Mouse (Mus musculus) lung, embryonic 15.5 days (tissue): ENCODE measurements around the gene Zc3h12d. TPM values are rescaled to one million over a fixed set of nuclear protein-coding genes. Genes with fewer than 3 reads are reported as not detected.

Experiments used
- ATAC-seq: fragments of 200-750 bp; cut with Nextera tagmentation; 2 replicates; pipeline ENCODE4 v1.8.0; 2017; ENCODE audit warnings: moderate number of reproducible peaks, borderline replicate concordance; ENCODE audit not compliant: low FRiP score, low TSS enrichment; ENCODE audit errors: extremely low read depth
- H3K27ac ChIP-seq: fragments of 300-500 bp; sonication (generic); 2 replicates; pipeline ENCODE4 v1.5.1; 2015; ENCODE audit warnings: moderate library complexity, mild to moderate bottlenecking, inconsistent platforms
- H3K27me3 ChIP-seq: fragments of 300-500 bp; sonication (generic); 2 replicates; pipeline ENCODE4 v1.6.1; 2015; ENCODE audit warnings: inconsistent platforms
- H3K36me3 ChIP-seq: fragments of 300-500 bp; sonication (generic); 2 replicates; pipeline ENCODE4 v1.6.1; 2015; ENCODE audit warnings: inconsistent platforms
- H3K4me1 ChIP-seq: fragments of 300-500 bp; sonication (generic); 2 replicates; pipeline ENCODE4 v1.6.1; 2015; ENCODE audit warnings: inconsistent platforms
- H3K4me2 ChIP-seq: fragments of 300-500 bp; sonication (generic); 2 replicates; pipeline ENCODE4 v1.6.1; 2015; ENCODE audit warnings: inconsistent platforms, mild to moderate bottlenecking, moderate library complexity
- H3K4me3 ChIP-seq: fragments of 300-500 bp; sonication (generic); 2 replicates; pipeline ENCODE4 v1.5.1; 2015; ENCODE audit warnings: mild to moderate bottlenecking, inconsistent platforms
- H3K9ac ChIP-seq: fragments of 300-500 bp; sonication (generic); 2 replicates; pipeline ENCODE4 v1.6.1; 2015; ENCODE audit warnings: inconsistent platforms
- H3K9me3 ChIP-seq: fragments of 300-500 bp; sonication (generic); 2 replicates; pipeline ENCODE4 v1.6.1; 2016; ENCODE audit warnings: inconsistent platforms
- WGBS: fragments of 180-500 bp; shearing (Covaris S2); methylation state at CpG from one replicate; pipeline ENCODE4 v1.1.7; 2015; 5-methylcytosine and 5-hydroxymethylcytosine counted together
- polyA plus RNA-seq: library from polyadenylated mRNA; unstranded; fragments of >200 nt; fragmentation: Nextera tagmentation; extraction: Ambion mirVana; gene quantifications from 2 replicates; pipeline ENCODE4 v1.2.1, GENCODE M21; 2015

The Zc3h12d gene
- polyA plus RNA-seq, 1 experiment from 2014 or later = 0.14 TPM

GRCm38 (mm10) chr10:7821981-7822380, 10.3 kb upstream of the Zc3h12d start:
- Histone ChIP-seq H3K4me1 (peaks cover 9% of the 10 kb centered on the region; the same call in 1 of the 2 replicates), H3K27me3 (no peaks in the 10 kb centered on the region), H3K4me2 (no peak overlapping the region), H3K4me3 (no peak overlapping the region), H3K9me3 (no peaks in the 10 kb centered on the region), H3K36me3 (peaks cover 52% of the 10 kb centered on the region), H3K27ac (no peak overlapping the region), H3K9ac (no peak overlapping the region)
- 93% methylated on average over 12 of the region's 12 CpGs for WGBS
- ATAC-seq = no peak

GRCm38 (mm10) chr10:7824663-7825280, 7.5 kb upstream of the Zc3h12d start:
- H3K9ac ChIP-seq = no peak overlapping the region
- no peak overlapping the region for H3K4me3 ChIP-seq
- peaks cover 40% of the 10 kb centered on the region for H3K36me3 ChIP-seq
- no peak overlapping the region for H3K4me2 ChIP-seq
- no peaks in the 10 kb centered on the region for H3K27me3 ChIP-seq
- H3K4me1 ChIP-seq = peaks cover 4% of the 10 kb centered on the region; the same call in 1 of the 2 replicates
- H3K27ac ChIP-seq = no peak overlapping the region
- no peaks in the 10 kb centered on the region for H3K9me3 ChIP-seq
- WGBS = 66% methylated on average over 9 of the region's 9 CpGs
- no peak for ATAC-seq

- Histone ChIP-seq H3K9me3 (no peaks in the 10 kb centered on the region), H3K4me1 (peaks cover under 1% of the 10 kb centered on the region; the same call in 1 of the 2 replicates), H3K4me3 (no peak overlapping the region), H3K27ac (no peak overlapping the region), H3K36me3 (peaks cover 36% of the 10 kb centered on the region), H3K4me2 (no peak overlapping the region), H3K9ac (no peak overlapping the region), H3K27me3 (no peaks in the 10 kb centered on the region)
- WGBS = 90% methylated on average over 4 of the region's 4 CpGs
- no peak for ATAC-seq
These were observed 7.0 kb upstream of the Zc3h12d start for GRCm38 (mm10) chr10:7825281-7825665.

GRCm38 (mm10) chr10:7826106-7826505, 6.2 kb upstream of the Zc3h12d start:
- Histone ChIP-seq H3K27ac (no peak overlapping the region), H3K36me3 (peaks cover 30% of the 10 kb centered on the region), H3K27me3 (no peaks in the 10 kb centered on the region), H3K9me3 (no peaks in the 10 kb centered on the region), H3K4me2 (no peak overlapping the region), H3K4me3 (no peak overlapping the region), H3K4me1 (no peaks in the 10 kb centered on the region), H3K9ac (no peak overlapping the region)
- no peak for ATAC-seq
- WGBS = 90% methylated on average over 9 of the region's 9 CpGs

GRCm38 (mm10) chr10:7833377-7834165, 1.3 kb downstream of the Zc3h12d start:
- Histone ChIP-seq H3K27ac (no peak overlapping the region), H3K4me3 (no peak overlapping the region), H3K36me3 (no peaks in the 10 kb centered on the region), H3K9ac (no peak overlapping the region), H3K4me1 (peaks cover 14% of the 10 kb centered on the region), H3K4me2 (no peak overlapping the region), H3K9me3 (no peaks in the 10 kb centered on the region), H3K27me3 (peaks cover 2% of the 10 kb centered on the region; the same call in 1 of the 2 replicates)
- no peak for ATAC-seq
- 72% methylated on average over 9 of the region's 9 CpGs for WGBS

GRCm38 (mm10) chr10:7834671-7835225, 2.5 kb downstream of the Zc3h12d start:
- no peak overlapping the region for H3K27ac ChIP-seq
- H3K9ac ChIP-seq = no peak overlapping the region
- H3K9me3 ChIP-seq = no peaks in the 10 kb centered on the region
- ATAC-seq = no peak
- WGBS = 39% methylated on average over 10 of the region's 10 CpGs
- no peak overlapping the region for H3K4me2 ChIP-seq
- H3K27me3 ChIP-seq = peaks cover 2% of the 10 kb centered on the region; the same call in 1 of the 2 replicates
- peaks cover 14% of the 10 kb centered on the region for H3K4me1 ChIP-seq
- no peaks in the 10 kb centered on the region for H3K36me3 ChIP-seq
- H3K4me3 ChIP-seq = no peak overlapping the region

GRCm38 (mm10) chr10:7836902-7837301, 4.6 kb downstream of the Zc3h12d start:
- Histone ChIP-seq H3K9me3 (no peaks in the 10 kb centered on the region), H3K4me3 (no peak overlapping the region), H3K4me1 (peaks cover 22% of the 10 kb centered on the region), H3K36me3 (no peaks in the 10 kb centered on the region), H3K9ac (no peak overlapping the region), H3K27ac (no peak overlapping the region), H3K4me2 (no peak overlapping the region), H3K27me3 (peaks cover 2% of the 10 kb centered on the region; the same call in 1 of the 2 replicates)
- 63% methylated on average over 2 of the region's 2 CpGs for WGBS
- ATAC-seq = no peak

- Histone ChIP-seq H3K4me2 (no peak overlapping the region), H3K27me3 (peaks cover 2% of the 10 kb centered on the region; the same call in 1 of the 2 replicates), H3K4me1 (peaks cover 22% of the 10 kb centered on the region), H3K9ac (no peak overlapping the region), H3K27ac (no peak overlapping the region), H3K36me3 (no peaks in the 10 kb centered on the region), H3K4me3 (no peak overlapping the region), H3K9me3 (no peaks in the 10 kb centered on the region)
- no peak for ATAC-seq
- 87% methylated on average over 8 of the region's 8 CpGs for WGBS
These were observed 5.2 kb downstream of the Zc3h12d start for GRCm38 (mm10) chr10:7837446-7837845.

- peaks cover 2% of the 10 kb centered on the region; the same call in 1 of the 2 replicates for H3K27me3 ChIP-seq
- ATAC-seq = no peak
- H3K9ac ChIP-seq = no peak overlapping the region
- H3K4me3 ChIP-seq = no peak overlapping the region
- H3K4me2 ChIP-seq = no peak overlapping the region
- H3K36me3 ChIP-seq = no peaks in the 10 kb centered on the region
- H3K27ac ChIP-seq = no peak overlapping the region
- 83% methylated on average over 8 of the region's 8 CpGs for WGBS
- peaks cover 19% of the 10 kb centered on the region for H3K4me1 ChIP-seq
- no peaks in the 10 kb centered on the region for H3K9me3 ChIP-seq
These were observed 5.8 kb downstream of the Zc3h12d start for GRCm38 (mm10) chr10:7838036-7838435.

- Histone ChIP-seq H3K9me3 (no peaks in the 10 kb centered on the region), H3K27ac (no peak overlapping the region), H3K4me2 (no peak overlapping the region), H3K27me3 (peaks cover 2% of the 10 kb centered on the region; the same call in 1 of the 2 replicates), H3K36me3 (no peaks in the 10 kb centered on the region), H3K4me3 (no peak overlapping the region), H3K9ac (no peak overlapping the region), H3K4me1 (peaks cover 19% of the 10 kb centered on the region)
- 65% methylated on average over 5 of the region's 5 CpGs for WGBS
- no peak for ATAC-seq
These were observed 6.7 kb downstream of the Zc3h12d start for GRCm38 (mm10) chr10:7838874-7839421.

GRCm38 (mm10) chr10:7839551-7840352, 7.5 kb downstream of the Zc3h12d start:
- Histone ChIP-seq H3K9me3 (no peaks in the 10 kb centered on the region), H3K27ac (no peak overlapping the region), H3K4me2 (no peak overlapping the region), H3K4me3 (no peak overlapping the region), H3K27me3 (peaks cover 2% of the 10 kb centered on the region; the same call in 1 of the 2 replicates), H3K36me3 (no peaks in the 10 kb centered on the region), H3K4me1 (peaks cover 19% of the 10 kb centered on the region), H3K9ac (no peak overlapping the region)
- no peak for ATAC-seq
- WGBS = 60% methylated on average over 22 of the region's 22 CpGs
